Mouse (Mus musculus): ENCODE data around the gene H13. TPM values are rescaled to one million over a fixed set of nuclear protein-coding genes. Genes with fewer than 3 reads are reported as not detected.

Gene H13
- 143 TPM for total RNA-seq (2023)

DNA sequence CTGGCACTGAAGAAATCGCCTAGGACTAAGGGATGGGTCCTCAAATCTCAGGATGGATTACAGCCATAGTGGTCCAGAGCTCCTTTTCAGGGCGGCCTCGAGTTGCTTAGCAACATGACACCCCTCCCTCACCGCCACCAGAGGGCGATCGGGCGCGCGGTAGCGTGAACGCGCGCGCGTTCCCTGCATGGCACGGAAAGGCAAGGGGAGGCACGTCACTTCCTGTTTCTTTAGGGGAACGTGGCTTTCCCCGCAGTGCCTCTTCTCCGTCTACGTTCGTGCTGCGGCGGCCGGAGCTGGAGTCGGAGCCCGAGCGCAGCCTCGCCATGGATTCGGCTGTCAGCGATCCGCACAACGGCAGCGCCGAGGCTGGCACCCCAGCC is at the start of gene H13:
TSS of gene H13 (plus strand) at position 206 of the 383 bp plus-strand sequence.

DNA sequence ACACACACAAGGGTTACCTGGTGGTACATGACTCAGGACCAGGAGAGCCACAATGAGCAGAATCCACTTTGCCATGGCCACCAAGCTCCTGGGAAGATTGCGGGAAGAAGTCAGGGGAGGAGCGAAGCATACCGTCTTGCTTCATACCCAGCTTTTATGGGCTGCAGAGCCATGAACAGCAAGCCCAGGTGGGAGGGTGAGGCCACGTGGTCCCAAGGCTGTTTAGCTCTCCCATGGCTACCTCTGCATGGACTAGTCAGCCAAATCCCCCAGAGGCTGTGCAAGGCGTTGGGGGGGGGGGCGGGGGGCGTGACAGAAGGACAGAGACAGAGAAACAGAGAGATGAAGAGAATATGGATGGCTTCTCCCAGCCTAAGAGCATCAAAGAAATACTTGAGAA is 46.3 kb upstream of the H13 start, which contains the start of gene Defb25:
TSS of gene Defb25 (minus strand) at position 101 of the 400 bp plus-strand sequence.

DNA sequence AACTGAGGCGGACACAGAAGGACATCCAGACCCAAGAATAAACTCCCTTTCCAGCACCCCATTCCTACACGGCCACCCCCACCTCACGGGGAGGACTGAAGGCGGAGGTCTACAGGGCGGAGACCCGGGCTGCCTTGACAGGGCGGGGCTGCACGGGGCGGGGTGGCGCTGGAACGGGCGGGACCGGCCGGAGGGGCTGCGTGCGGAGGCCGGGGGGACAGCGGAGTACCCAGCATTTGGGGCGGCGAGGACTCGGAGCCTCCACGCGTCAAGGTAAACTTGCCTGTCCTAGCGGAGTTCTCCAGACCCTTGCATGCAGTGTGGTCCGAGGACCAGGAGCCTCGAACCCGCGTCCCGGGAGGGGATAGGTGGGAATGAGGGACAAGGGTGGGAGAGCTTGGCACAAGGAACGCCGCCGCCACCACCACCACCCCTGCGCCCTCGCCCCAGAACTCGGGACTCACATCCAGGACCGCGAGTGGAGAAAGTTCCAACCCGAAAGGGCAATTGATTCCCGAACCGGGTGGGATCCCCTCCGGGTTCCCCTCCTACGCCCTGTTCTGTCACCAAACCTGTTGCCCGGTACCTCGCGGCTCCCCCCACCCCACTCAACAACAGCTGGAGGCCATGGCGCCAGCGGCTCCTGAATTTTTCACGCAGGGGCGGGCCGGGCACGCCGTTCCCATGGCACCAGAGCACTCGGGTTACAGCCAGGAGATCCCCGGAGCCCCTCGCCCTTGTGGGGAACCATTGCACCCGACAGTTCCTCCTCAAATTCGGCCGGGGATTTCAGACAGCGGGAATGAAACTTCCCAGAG is 42.3 kb upstream of the H13 start, which contains the start of gene Rem1:
TSS of gene Rem1 (plus strand) at position 178 of the 818 bp plus-strand sequence.

DNA sequence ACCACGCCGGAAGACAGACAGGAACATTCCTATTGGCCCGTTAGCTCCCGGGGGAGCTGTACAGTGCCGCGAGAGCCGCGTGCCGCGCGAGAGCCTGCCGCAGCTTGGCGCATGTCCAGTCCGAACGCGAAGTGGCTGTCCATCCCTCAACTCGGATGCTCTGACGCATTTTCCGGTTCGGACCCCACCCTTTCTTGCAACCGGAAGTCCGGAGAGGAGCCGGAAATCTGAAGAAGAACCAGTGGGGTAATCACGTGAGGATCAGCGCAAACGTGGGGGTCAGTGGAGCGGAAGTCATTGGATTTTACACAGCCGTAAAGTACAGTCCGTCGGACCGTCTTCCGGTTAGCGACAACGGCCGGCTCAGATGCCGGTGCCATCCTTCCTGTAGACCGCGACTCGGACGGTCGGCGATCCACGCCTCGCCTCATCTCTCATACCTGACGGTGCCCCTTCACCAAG is 17.6 kb downstream of the H13 start, which contains the start of gene Mcts2:
TSS of gene Mcts2 (plus strand) at position 230 of the 462 bp plus-strand sequence.

DNA sequence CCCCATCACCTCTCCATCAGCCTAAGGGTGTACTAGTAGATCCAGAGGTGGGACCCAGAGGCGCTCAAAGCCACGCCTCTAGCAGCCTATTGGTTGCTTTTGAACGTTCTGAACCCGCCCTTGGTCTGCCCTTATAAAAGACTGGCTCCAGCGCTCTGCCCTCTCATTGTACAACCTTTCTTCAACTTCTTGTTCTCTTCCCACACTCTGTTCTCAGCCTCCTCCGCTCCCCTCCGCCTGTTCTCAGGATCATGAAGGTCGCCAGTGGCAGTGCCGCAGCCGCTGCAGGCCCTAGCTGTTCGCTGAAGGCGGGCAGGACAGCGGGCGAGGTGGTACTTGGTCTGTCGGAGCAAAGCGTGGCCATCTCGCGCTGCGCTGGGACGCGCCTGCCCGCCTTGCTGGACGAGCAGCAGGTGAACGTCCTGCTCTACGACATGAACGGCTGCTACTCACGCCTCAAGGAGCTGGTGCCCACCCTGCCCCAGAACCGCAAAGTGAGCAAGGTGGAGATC is 66.9 kb downstream of the H13 start, which contains the start of gene Id1:
TSS of gene Id1 (plus strand) at position 162 of the 512 bp plus-strand sequence.

DNA sequence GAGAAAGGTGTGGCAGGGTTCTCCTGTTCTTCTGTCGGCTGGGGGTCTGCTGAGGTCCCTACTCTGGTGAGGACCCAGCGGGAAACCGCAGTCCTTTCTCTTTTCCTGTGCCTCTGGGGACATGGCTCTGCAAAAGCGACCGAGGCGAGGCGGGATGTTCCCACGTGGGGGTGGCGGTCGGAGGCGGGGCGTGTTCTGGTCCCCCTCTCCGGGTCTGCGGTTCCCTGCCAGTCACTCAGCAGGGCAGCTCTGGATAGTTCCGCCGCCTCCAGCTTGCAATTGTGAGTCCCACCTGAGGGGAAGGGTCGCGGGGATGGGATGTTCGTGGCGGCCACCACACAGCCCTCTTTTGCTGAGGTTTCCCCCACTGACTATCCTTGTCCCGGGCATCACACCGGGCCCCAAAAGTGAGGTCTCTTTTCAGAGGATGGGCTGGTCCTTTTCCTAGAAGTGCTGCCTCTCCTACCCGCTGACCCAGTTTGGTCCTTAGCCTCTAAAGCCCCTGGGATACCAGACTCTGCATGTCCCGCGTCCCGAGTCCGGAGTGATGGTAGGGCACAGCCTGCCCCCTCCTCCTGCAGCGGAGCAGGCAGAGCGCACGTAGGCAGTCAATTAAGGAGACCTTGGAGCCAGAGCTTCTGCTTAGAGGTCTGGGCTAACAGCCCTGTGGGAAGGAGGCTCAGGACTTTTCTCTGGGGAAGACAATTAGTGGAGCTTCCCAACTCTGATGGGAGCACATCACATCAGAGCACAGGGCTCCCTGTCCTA is 84.9 kb downstream of the H13 start, which contains the start of gene Cox4i2:
TSS of gene Cox4i2 (plus strand) at position 230 of the 768 bp plus-strand sequence.

Other genes with a start within 250 kb of the H13 start
- gene Defb23, start 204.8 kb upstream of the H13 start, total RNA-seq (2023) = not detected
- not detected for gene Defb20, start 192.4 kb upstream of the H13 start, total RNA-seq (2023)
- gene Defb22, start 179.3 kb upstream of the H13 start, total RNA-seq (2023) = not detected
- not detected for gene Defb26, start 157.8 kb upstream of the H13 start, total RNA-seq (2023)
- gene Defb28, start 151.2 kb upstream of the H13 start, total RNA-seq (2023) = not detected
- gene Defb29, start 129.4 kb upstream of the H13 start, total RNA-seq (2023) = not detected
- not detected for gene Gm17416, start 100.1 kb upstream of the H13 start, total RNA-seq (2023)
- gene Defb21, start 96.7 kb upstream of the H13 start, total RNA-seq (2023) = not detected
- gene Defb19, start 89.1 kb upstream of the H13 start, total RNA-seq (2023) = not detected
- gene Defb45, start 70.1 kb upstream of the H13 start, total RNA-seq (2023) = not detected
- gene Defb36, start 65.1 kb upstream of the H13 start, total RNA-seq (2023) = not detected
- gene Defb25, start 46.4 kb upstream of the H13 start, total RNA-seq (2023) = not detected
- gene Rem1, start 42.5 kb upstream of the H13 start, total RNA-seq (2023) = not detected
- 20.3 TPM for gene Mcts2, start 17.6 kb downstream of the H13 start, total RNA-seq (2023)
- gene Id1, start 66.8 kb downstream of the H13 start, total RNA-seq (2023) = 1.4 TPM
- gene Cox4i2, start 84.7 kb downstream of the H13 start, total RNA-seq (2023) = not detected
- 15.6 TPM for gene Bcl2l1, start 162.3 kb downstream of the H13 start, total RNA-seq (2023)
- 1.5 TPM for gene Tpx2, start 178.5 kb downstream of the H13 start, total RNA-seq (2023)
- gene Mylk2, start 241.9 kb downstream of the H13 start, total RNA-seq (2023) = not detected

All from CD8-positive naive resting alpha-beta T cell, adult 57 days (primary cell).